In the genomic region with DNA sequence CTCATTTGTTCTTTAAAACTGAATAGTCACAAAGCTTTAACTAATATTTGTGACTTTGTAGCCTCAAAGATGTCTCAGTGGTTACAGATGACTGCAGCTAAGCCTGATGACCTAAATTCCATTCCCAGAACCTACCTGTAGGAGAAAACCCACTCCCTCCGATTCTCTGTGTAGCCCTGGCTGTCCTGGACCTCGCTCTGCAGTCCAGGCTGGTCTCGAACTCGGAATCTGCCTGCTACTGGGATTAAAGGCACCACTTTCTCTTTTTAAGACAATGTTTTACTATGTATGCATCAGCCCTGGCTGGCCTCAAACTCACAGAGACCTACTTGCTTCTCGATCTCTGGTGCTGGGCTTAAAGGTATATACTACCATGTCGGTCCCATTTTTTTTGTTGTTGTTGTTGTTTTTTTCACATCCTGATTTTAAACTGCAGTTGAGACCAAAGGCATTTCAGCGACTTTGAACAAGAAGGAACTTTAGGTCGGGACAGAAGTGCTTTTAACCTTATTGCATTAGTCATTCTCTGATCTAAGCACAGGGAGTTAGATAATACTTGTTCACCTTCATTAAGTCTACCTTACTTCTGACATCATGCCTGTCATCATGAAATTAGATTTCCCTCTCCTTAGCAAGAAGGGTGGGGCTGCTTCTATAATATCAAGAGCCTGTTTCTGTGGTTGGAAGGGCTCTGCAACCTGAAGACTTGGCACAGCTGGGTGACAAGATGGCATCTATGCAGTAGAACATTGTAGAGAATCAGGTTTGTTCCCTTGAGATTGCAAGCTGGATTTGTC, we compare ENCODE assay signal across 27 mouse cellular contexts. TPM values are rescaled to one million over a fixed set of nuclear protein-coding genes. Genes with fewer than 3 reads are reported as not detected.
A peak's percentile ranks its signal among the peaks of the same experiment; 100 is the strongest.
DNase-seq lines count a peak whose midpoint lies in the region; ATAC-seq lines count a peak whose summit lies in the region.
"Had no signal": no experiment of that assay in that cellular context is flagged by ENCODE, and none has a peak within 500 bp of the region (broad histone marks: within the 10 kb centered on the region; RNA-seq: fewer than 3 reads in every experiment).

No protein-coding gene starts in this region.

- 84% methylated on average over 8 of the region's 8 CpGs for WGBS in kidney, embryonic 16.5 days
- WGBS in liver, embryonic 12.5 days (ENCODE audit: insufficient replicate concordance) = 62% methylated on average over 8 of the region's 8 CpGs

- DNase-seq in kidney, postnatal 25 days = no peak
- DNase-seq in adipocyte (ENCODE audit: low spot score) = peak; percentile 94
- DNase-seq in spleen, adult 18-20 months = no peak
- DNase-seq: adrenal gland, adult 2 months; adrenal gland, postnatal 10 days; adrenal gland, postnatal 25 days; B cell, adult 2 months; cerebellum, adult 11 months; cerebellum, adult 18-20 months; cerebellum, adult 8-10 months; cerebellum, adult 9-11 months; cerebellum, postnatal 14 days; cerebellum, postnatal 36 days; embryo, embryonic 11 days; forebrain, postnatal 0 days had no signal

- 0 out of 2 replicates have a peak, but pooled peaks have one; percentile 5 for ATAC-seq in kidney, embryonic 16.5 days (ENCODE audit: low FRiP score, low TSS enrichment)
- ATAC-seq in liver, embryonic 12.5 days = no peak
- ATAC-seq: activated CD4-positive, CD25-positive, alpha-beta regulatory T cell, adult 4 months; CD4-positive, CD25-positive, alpha-beta regulatory T cell, adult 4 months; forebrain, embryonic 13.5 days; forebrain, embryonic 15.5 days; forebrain, postnatal 0 days; Patski had no signal

- H3K27me3 ChIP-seq in kidney, embryonic 16.5 days (ENCODE audit: insufficient read depth, low read length) = no peaks in the 10 kb centered on the region
- H3K27me3 ChIP-seq in liver, embryonic 12.5 days (replicated peaks) = no peaks in the 10 kb centered on the region
- H3K27me3 ChIP-seq: CH12.LX; embryonic facial prominence, embryonic 15.5 days; forebrain, embryonic 13.5 days; forebrain, embryonic 15.5 days had no signal

- H3K36me3 ChIP-seq in kidney, embryonic 16.5 days (ENCODE audit: insufficient read depth, low read length) = no peaks in the 10 kb centered on the region
- no peaks in the 10 kb centered on the region for H3K36me3 ChIP-seq in liver, embryonic 12.5 days
- H3K36me3 ChIP-seq: embryonic facial prominence, embryonic 12.5 days; embryonic facial prominence, embryonic 15.5 days; forebrain, embryonic 15.5 days; G1E had no signal

- no peak overlapping the region for H3K9ac ChIP-seq in kidney, embryonic 16.5 days (replicated peaks; ENCODE audit: low read length)
- H3K9ac ChIP-seq in liver, embryonic 12.5 days = no peak overlapping the region
- H3K9ac ChIP-seq: embryonic facial prominence, embryonic 12.5 days; embryonic facial prominence, embryonic 15.5 days; forebrain, embryonic 13.5 days; forebrain, embryonic 15.5 days; forebrain, postnatal 0 days had no signal

- peaks cover 5% of the 10 kb centered on the region for H3K4me1 ChIP-seq in kidney, embryonic 16.5 days (ENCODE audit: insufficient read depth, low read length)
- no peaks in the 10 kb centered on the region for H3K4me1 ChIP-seq in liver, embryonic 12.5 days
- H3K4me1 ChIP-seq: forebrain, embryonic 13.5 days; forebrain, embryonic 15.5 days had no signal

- 0 out of 2 replicates have a peak, but pooled peaks cover 2% of the 10 kb centered on the region for H3K9me3 ChIP-seq in kidney, embryonic 16.5 days (ENCODE audit: low read length)
- no peaks in the 10 kb centered on the region for H3K9me3 ChIP-seq in liver, embryonic 12.5 days (replicated peaks)
- H3K9me3 ChIP-seq: embryonic facial prominence, embryonic 12.5 days; embryonic facial prominence, embryonic 15.5 days; forebrain, embryonic 13.5 days; forebrain, embryonic 15.5 days; G1E had no signal

- H3K4me2 ChIP-seq in kidney, embryonic 16.5 days (replicated peaks; ENCODE audit: low read depth, low read length) = no peak overlapping the region
- no peak overlapping the region for H3K4me2 ChIP-seq in liver, embryonic 12.5 days
- H3K4me2 ChIP-seq: embryonic facial prominence, embryonic 12.5 days; embryonic facial prominence, embryonic 15.5 days; forebrain, embryonic 13.5 days; forebrain, embryonic 15.5 days had no signal

- no peak overlapping the region; the same call in 1 of the 2 replicates for H3K27ac ChIP-seq in kidney, embryonic 16.5 days (ENCODE audit: low read length)
- H3K27ac ChIP-seq in liver, embryonic 12.5 days = no peak overlapping the region
- H3K27ac ChIP-seq: embryonic facial prominence, embryonic 12.5 days; embryonic facial prominence, embryonic 15.5 days; forebrain, embryonic 13.5 days; forebrain, embryonic 15.5 days had no signal

- no peak overlapping the region for H3K4me3 ChIP-seq in kidney, embryonic 16.5 days (ENCODE audit: low read length)
- H3K4me3 ChIP-seq in liver, embryonic 12.5 days = no peak overlapping the region
- H3K4me3 ChIP-seq: embryonic facial prominence, embryonic 12.5 days; embryonic facial prominence, embryonic 15.5 days; erythroblast, embryonic 14.5 days; forebrain, embryonic 13.5 days; forebrain, embryonic 15.5 days had no signal

RNA-seq across cellular contexts. Expression of a gene that starts 40.0 kb away (rescaled TPM):
- 31.2 and 33.6 TPM in 2 replicates for polyA plus RNA-seq in kidney, embryonic 16.5 days (2015; fragmentation: Nextera tagmentation; extraction: Ambion mirVana)
- polyA plus RNA-seq in liver, embryonic 12.5 days (2016; fragmentation: Nextera tagmentation; extraction: Ambion mirVana) = 29.8 and 30.7 TPM in 2 replicates
- polyA plus RNA-seq: erythroblast, embryonic 14.5 days; G1E had no signal
